Mouse (Mus musculus) kidney, adult 9 months (tissue): ENCODE results near the gene Ubald2.
A peak's percentile ranks its signal among the peaks of the same experiment; 100 is the strongest.
"Not testable (repeated sequence)": the region's sequence is repeated elsewhere in the genome, so short reads cannot be mapped to it uniquely, and the experiment has no call there.

Source experiments
- DNase-seq: peaks from one replicate; pipeline ENCODE4 v3.0.0; 2022

Gene Ubald2

DNA sequence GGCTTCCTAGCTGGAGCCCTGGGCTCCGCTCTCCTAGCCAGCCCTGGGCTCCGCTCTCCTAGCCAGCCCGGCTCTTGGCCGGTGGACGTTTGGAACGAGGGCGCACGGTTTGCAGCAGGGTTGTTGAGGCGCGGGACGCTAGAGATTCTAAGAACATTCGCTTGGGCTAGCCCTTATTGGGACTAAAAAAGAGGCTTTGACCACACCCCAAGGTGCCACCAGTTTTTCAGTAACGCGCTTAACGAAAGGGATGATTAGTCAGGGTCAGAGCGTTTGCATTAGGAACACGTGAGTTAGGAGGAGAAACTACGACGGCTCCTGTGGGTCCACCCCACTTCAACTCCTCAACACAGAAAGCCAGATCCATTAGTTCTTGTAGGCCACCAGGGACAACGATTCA lies 32.2 kb downstream of the Ubald2 start, which contains the start of gene Qrich2:
TSS of gene Qrich2 (minus strand) at position 101 of the 400 bp plus-strand sequence.
- no peak for DNase-seq

DNA sequence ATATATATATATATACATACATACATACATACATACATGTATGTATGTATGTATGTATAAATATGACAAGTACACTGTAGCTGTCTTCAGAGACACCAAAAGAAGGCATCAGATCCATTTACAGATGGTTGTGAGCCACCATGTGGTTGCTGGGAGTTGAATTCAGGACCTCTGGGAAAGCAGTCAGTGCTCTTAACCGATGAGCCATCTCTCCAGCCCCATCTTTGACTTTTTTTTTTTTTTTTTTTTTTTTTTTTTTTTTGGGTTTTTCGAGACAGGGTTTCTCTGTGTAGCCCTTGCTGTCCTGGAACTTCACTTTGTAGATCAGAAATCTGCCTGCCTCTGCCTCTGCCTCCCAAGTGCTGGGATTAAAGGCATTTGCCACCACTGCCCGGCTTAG lies 34.4 kb downstream of the Ubald2 start:
- DNase-seq = not testable (repeated sequence)

DNA sequence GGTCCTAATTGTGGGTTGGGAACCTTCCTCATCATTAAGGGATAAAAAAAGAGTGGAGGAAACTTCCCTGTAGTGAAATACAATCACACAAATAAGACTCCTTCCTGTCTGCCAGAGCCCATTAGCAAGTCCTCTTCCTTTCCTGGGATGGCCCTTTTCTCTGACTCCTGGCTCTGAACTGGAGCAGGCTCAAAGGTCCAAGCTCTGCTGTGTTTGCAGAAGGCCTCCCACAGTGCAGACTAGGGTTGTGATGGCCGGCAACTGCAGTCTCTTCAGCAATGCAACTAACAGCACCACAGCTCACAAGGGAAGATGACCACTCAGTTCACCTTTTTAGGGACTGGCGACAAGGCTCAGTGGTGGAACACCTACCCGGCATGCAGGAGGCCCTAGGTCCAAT lies 36.4 kb downstream of the Ubald2 start:
- DNase-seq = peak; percentile 64

DNA sequence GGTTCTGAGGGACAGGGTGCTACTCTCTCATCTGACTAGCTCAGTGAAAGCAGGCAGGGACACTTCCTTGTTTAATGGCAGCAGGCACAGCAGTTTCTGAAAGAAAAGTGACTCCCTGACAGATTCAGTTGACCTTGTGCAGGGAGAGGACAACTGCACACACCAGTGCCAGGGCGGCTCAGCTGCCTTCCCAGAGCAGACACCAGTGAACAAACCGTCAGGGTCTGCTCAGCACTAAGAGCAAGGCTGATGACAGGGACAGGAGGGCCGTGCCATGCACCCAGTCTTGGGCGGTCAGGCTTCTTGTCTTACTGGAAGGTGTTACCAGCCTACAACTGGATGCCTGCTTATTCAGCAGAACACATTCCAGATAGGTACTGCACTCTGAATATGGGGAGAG lies 37.0 kb downstream of the Ubald2 start:
- DNase-seq = no peak

DNA sequence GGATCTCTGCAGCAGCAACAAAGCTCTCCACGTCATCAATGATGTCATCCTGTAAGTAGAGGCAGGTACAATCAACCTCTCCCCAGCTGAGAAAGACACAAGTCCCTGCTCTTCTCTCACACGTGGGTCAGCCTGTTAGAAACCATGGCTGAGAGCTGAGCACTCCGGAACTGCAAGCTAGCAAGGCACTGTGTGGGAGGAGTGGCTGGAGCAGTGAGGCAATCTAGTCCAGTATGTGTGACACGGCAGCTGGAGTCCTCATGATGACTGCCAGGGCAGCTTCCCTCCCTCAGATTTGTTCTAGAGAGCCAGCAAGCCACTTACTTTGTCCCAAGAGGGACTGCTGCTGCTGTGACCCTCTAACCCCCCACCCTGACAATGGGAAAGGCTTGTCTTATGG lies 38.4 kb downstream of the Ubald2 start:
- no peak for DNase-seq

- DNase-seq = peak; percentile 76
Measured at GRCm38 (mm10) chr11:116476041-116476440, 42.1 kb downstream of the Ubald2 start.

DNA sequence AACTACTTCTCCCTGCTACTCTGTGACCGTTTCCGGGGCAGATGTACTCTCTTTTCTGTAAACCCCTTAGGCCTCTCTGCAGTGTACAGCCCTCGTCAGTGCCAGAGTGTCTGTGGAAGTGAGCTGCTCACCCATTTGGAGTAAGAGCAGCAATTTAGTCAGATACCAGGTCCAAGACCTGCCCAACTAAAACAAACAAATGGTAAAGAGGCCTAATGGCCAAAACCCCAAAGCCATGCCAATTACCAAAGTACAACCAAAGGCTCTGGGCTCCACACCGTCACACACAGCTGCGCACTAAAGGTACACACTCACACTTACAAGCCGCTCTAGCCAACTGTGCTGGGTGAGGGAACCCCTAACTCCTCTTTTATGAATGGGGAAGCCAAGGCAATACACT lies 42.8 kb downstream of the Ubald2 start:
- DNase-seq = no peak

- DNase-seq = no peak
Measured at GRCm38 (mm10) chr11:116477160-116477759, 43.4 kb downstream of the Ubald2 start.

DNA sequence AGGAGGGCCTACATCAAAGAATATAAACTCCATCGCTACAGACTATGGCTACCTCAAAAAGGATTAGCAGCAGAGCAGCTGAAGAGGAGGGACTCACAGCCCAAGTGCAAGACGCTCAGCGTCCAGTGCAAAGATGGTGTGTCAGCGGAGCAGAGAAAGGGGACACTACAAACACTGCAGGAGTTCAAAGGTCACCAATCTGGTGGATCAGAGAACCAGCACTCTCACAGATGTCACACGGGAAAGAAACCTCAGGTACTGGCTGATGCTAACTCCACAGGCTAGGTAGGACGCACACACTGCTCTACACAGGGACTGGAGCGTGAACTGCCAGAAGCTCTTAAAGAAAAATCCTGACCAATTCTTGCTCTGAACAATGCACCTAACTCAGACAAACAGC lies 45.1 kb downstream of the Ubald2 start:
- no peak for DNase-seq

DNA sequence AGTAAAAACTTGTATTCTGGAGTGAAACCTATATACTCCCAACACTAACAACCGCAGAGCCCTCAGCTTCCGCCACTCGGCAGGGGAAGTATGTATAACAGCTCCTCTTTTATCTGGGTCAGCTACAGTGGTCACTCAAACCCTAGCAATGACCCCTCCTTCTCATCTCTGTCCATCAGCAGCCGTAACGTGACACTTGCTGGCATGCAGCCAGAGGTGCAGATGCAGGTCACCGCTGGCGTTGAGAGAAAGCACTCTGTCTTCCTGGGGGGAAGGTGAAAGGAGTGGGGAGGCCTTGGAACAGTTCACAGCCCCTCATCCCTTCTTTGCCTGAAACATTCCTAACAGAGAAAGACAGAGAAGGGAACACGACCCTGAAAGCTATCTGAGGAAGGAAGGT lies 45.9 kb downstream of the Ubald2 start:
- DNase-seq = no peak

- no peak for DNase-seq
Measured at GRCm38 (mm10) chr11:116480975-116481374, 47.1 kb downstream of the Ubald2 start.

DNA sequence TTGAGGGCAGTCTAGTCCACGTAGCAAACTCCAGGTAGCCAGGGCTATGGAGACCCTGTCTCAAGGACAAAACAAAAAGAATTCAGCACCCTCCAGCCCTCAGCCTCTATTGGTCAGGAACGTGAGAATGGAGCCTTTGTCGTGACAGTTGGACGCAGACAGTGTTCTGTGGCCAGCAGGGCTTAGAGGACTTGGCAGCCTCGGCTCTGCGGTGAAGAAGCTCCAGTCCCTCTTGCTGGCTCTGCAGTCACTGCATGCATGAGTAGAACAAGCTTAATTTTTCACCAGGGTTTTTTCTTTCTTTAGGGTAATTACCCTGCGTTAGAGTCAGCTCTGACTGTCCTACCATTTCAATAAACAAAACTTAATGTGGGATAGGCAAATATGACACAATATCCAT lies 47.9 kb downstream of the Ubald2 start:
- no peak for DNase-seq

- peak; percentile 56 for DNase-seq
Measured at GRCm38 (mm10) chr11:116484261-116484660, 50.4 kb downstream of the Ubald2 start.

DNA sequence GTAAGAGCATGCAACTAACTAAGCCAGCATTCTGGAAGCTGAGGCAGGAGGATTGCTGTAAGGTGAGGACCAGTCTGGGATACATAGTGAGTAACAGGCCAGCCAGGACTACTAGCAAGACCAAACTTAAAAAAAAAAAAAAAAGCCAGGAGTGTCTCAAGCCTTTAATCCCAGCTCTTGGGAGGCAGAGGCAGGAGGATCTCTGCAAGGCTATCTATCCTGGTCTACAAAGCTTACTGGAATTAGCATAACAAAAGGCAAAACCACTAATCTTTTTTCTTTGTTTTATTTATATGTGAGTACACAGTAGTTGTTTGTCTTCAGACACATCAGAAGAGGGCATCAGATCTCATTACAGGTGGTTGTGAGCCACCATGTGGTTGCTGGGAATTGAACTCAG lies 54.3 kb downstream of the Ubald2 start:
- DNase-seq = no peak
